Mouse (Mus musculus) inflammation-experienced regulatory T-cells, adult 6 months (primary cell): ENCODE results near the gene Teddm2. TPM values are rescaled to one million over a fixed set of nuclear protein-coding genes. Genes with fewer than 3 reads are reported as not detected.

Experiments used
- ATAC-seq: one replicate; pipeline ENCODE4 v1.8.0; 2017
- polyA plus RNA-seq, 3 experiments: library from polyadenylated mRNA; unstranded; fragments of 100-300 nt; shearing (Covaris generic); gene quantifications; one replicate each; pipeline ENCODE4 v1.2.1; 2017

Teddm2 gene
- polyA plus RNA-seq, 3 experiments from 2014 or later = 0.23 to 0.51 (median 0.29) TPM

DNA sequence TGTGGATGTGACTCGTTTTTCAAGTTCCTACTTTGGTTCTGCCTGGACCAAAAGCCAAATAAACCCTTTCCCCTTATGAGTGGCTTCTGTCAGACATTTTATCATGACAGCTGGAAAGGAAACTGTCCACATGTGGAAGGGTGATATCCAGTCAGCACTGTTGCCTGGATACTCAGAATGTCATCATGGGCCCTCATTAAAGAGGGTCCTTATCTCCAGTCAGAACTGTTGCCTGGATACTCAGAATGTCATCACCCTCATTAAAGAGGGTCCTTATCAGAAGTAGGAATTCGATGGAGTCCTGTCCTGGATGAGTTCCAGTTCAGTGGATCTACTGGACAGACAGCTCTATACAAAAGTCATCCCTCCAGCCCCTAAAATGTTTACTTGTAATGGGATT lies 85.8 kb downstream of the Teddm2 start:
- no peak for ATAC-seq

DNA sequence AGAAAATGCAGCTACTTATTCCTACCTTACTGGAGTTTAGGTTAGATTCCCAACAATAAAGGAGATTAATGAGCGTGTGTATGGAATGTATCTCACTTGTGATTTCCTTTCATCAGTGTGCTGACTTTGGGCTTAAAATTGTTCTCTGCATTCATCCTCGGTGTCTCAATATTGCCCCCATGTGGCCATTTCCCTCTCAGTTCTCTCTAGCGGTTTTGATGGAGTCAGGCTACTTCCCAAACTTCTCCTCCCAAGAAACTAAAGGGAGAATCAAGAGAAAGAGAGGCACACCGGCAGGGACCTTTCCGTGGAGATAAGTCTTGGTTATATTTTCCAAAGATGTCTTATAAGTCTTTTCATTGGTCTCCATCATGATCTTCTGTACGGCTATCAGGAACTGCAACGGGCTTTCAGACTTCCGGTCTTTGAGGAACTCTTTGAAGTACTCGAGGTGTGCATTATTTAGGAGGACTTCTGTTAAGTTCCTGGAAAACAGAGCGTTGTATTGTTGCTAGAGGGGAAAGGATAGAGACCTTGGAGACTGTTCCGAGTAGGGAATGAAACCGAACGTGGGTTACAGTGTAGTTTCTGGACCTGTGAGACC lies 92.5 kb downstream of the Teddm2 start:
- peak; percentile 82 for ATAC-seq

DNA sequence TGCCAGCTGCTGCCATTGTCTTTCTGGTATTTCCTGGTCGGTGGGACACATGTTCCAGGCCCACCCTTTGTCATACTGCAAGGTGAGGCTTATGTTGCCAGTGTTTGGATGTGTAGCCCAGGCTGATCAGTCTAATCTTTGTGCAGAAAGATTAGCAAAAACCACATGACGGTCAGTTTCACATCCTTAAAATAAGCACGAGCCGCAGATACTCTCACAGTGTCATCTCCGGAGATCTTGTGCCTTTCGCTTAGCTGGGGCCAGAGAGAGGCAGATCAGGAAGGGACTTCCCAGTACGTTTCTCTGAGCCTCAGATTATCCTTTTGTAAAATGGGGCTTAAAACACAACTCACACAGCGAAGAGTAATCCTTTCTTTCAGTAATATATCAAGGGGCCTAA lies 96.5 kb downstream of the Teddm2 start:
- ATAC-seq = no peak

DNA sequence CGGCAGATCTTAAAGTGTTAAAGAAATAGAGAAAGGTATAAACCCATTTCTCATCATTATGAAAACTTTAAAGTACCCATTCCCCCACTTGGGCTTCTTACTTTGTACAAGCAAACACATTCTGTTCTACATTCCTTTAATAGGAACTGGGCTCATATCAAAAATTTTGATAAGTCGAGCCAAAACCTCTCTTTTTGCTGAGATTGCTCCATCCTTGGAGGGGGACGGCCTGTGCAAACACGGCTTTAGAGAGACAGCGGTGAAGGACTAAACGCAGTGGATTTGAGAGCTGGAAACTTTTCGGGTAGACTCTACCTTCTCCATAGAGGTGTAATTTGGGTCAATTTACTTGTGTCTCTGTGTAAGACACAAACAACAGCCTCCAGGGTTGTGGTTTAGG lies 97.3 kb downstream of the Teddm2 start:
- no peak for ATAC-seq

Other genes with a start within 250 kb of the Teddm2 start
- under 1 TPM; 0.35 to 0.68 (median 0.36) TPM for gene Rgs8, start 247.2 kb downstream of the Teddm2 start, polyA plus RNA-seq
- gene Rgs16, start 159.9 kb downstream of the Teddm2 start, polyA plus RNA-seq = 10 to 100 TPM; 19.8 to 37.6 (median 35.0) TPM
- 10 to 100 TPM; 38.2 to 49.4 (median 41.8) TPM for gene Rnasel, start 150.8 kb downstream of the Teddm2 start, polyA plus RNA-seq
- under 1 TPM in 2 of 3 experiments, not detected in 1; 0.17 to 0.26 TPM for gene Rgsl1, start 56.1 kb downstream of the Teddm2 start, polyA plus RNA-seq
- gene Teddm1b, start 25.9 kb downstream of the Teddm2 start, polyA plus RNA-seq = under 1 TPM in 1 of 3 experiments, not detected in 2; 0.46 TPM
- under 1 TPM in 1 of 3 experiments, not detected in 2; 0.78 TPM for gene Teddm1a, start 8.5 kb downstream of the Teddm2 start, polyA plus RNA-seq
- gene Glul, start 284 bp downstream of the Teddm2 start, polyA plus RNA-seq = 10 to 100 TPM; 21.0 to 30.6 (median 29.8) TPM